Mouse (Mus musculus) kidney, adult 2 months (tissue): ENCODE data around the gene Fam71b.
"Not testable (repeated sequence)": the region's sequence is repeated elsewhere in the genome, so short reads cannot be mapped to it uniquely, and the experiment has no call there.

ENCODE experiments used
- CTCF ChIP-seq: fragments of 200-500 bp; conservative IDR thresholded peaks from 2 replicates; pipeline ENCODE4 v1.5.1; 2011; ENCODE audit warnings: low read depth, mild to moderate bottlenecking, control low read depth, low read length, moderate library complexity, mixed read lengths; ENCODE audit not compliant: insufficient read depth, insufficient read length
- POLR2A ChIP-seq: fragments of 200-500 bp; IDR thresholded peaks from one replicate; pipeline ENCODE4 v1.6.1; 2011; ENCODE audit warnings: low read depth, low read length, control low read depth

GRCm38 (mm10) chr11:46428131-46428530 is 31.8 kb downstream of the Fam71b start:
- not testable (repeated sequence) for TF ChIP-seq POLR2A, CTCF
